Mouse (Mus musculus) cortical plate, adult 2 months (tissue): ENCODE results near the gene Hcn4. TPM values are rescaled to one million over a fixed set of nuclear protein-coding genes. Genes with fewer than 3 reads are reported as not detected.

Experiments
- H3K27ac ChIP-seq: fragments of 200-500 bp; 2 replicates; pipeline ENCODE4 v1.5.1; 2012; ENCODE audit warnings: low read length, control low read depth, inconsistent platforms; ENCODE audit not compliant: insufficient read depth
- H3K4me1 ChIP-seq: fragments of 200-500 bp; 2 replicates; pipeline ENCODE4 v1.6.1; 2011; ENCODE audit warnings: low read length; ENCODE audit not compliant: control insufficient read depth, insufficient read depth
- H3K4me3 ChIP-seq: fragments of 200-500 bp; 2 replicates; pipeline ENCODE4 v1.5.1; 2011; ENCODE audit warnings: mild to moderate bottlenecking, low read length, control low read depth; ENCODE audit not compliant: insufficient read depth
- CTCF ChIP-seq: fragments of 200-500 bp; IDR thresholded peaks from 2 replicates; pipeline ENCODE4 v1.5.1; 2011; ENCODE audit warnings: mild to moderate bottlenecking, control low read depth, low read length; ENCODE audit not compliant: insufficient read depth; ENCODE audit errors: extremely low read depth
- POLR2A ChIP-seq: fragments of 200-500 bp; IDR thresholded peaks from 2 replicates; pipeline ENCODE4 v1.6.1; 2011; ENCODE audit warnings: mild to moderate bottlenecking, low read length, control low read depth; ENCODE audit not compliant: insufficient read depth; ENCODE audit errors: extremely low read depth
- polyA plus RNA-seq: library from polyadenylated mRNA; depleted of rRNA; stranded (reverse); fragments of >200 nt; gene quantifications from 2 replicates; pipeline ENCODE4 v1.2.3, GENCODE M21; 2012

Hcn4 gene
- polyA plus RNA-seq, 1 experiment = 1.1 TPM

DNA sequence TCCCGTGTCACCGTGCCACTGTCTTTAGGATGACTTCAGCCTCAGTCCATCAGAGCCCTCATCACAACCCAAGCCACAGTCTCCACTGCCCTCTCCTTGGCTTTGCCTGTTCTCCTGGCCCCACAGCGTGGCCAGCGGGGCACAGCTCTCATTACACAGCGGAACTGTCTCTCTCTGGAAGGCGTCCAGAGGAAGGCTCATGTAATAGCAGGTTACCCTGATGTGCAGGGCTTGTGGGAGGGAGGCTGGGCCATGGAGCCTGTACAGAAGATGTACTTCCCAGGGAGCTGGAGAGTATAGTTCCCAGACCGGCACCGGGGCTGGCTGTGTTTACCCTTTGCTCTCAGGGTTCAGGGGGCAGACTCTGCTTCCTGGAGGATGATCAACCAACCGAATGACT, 6.8 kb upstream of the Hcn4 start:
- Histone ChIP-seq H3K4me3 (no peak overlapping the region), H3K27ac (no peak overlapping the region), H3K4me1 (no peaks in the 10 kb centered on the region)
- no peak for TF ChIP-seq POLR2A
- TF ChIP-seq CTCF = no peak

- TF ChIP-seq POLR2A = no peak
- TF ChIP-seq CTCF = no peak
- no peaks in the 10 kb centered on the region for H3K4me1 ChIP-seq
These were observed 5.5 kb upstream of the Hcn4 start for GRCm38 (mm10) chr9:58817676-58818075.

DNA sequence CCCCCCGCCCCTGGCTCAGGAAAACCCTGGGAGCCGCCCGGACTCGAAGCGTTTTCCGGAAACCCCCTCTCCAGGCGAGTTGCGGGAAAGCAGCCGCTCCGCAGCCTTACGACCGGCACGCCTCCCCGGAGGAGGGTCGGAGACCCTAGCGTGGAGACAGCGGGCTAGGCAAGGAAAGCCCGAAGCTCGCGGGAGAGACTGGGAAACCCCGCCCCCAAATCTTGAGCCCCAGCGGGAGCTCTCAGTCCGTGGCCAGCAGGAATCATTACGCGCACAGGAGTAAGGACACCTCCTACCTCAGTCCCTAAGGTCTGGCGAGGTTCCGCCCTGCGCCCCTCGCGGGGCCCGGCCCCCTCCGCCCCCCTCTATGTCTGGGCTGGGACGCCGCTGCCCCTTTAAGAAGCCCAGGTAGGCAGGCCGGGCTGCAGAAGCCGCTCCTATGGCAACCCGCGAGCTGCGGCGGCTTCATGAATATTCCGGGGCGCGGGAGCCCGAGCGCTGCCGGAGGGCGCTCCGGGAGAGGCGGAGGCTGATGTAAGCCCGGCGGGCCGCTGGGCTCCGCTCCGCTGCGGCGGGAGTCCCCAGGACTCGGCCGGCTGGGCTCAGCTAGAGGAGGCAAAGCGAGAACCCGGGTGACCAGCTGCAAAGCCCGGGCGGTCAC, 651 bp upstream of the Hcn4 start:
- Histone ChIP-seq H3K4me1 (no peaks in the 10 kb centered on the region), H3K4me3 (peak overlapping the region; percentile 55), H3K27ac (no peak overlapping the region)
- TF ChIP-seq CTCF = no peak
- no peak for TF ChIP-seq POLR2A

More at GRCm38 (mm10) chr9:58817676-58818075, 5.5 kb upstream of the Hcn4 start:
- Histone ChIP-seq H3K4me3 (no peak overlapping the region), H3K27ac (no peak overlapping the region)

- Histone ChIP-seq H3K4me1 (no peaks in the 10 kb centered on the region), H3K27ac (no peak overlapping the region), H3K4me3 (peak overlapping the region; percentile 55; the same call in 1 of the 2 replicates)
- no peak for TF ChIP-seq CTCF
- TF ChIP-seq POLR2A = no peak
These were observed 655 bp downstream of the Hcn4 start for GRCm38 (mm10) chr9:58823918-58824215.

- Histone ChIP-seq H3K27ac (no peak overlapping the region), H3K4me1 (no peaks in the 10 kb centered on the region), H3K4me3 (no peak overlapping the region)
- no peak for TF ChIP-seq POLR2A
- no peak for TF ChIP-seq CTCF
These were observed 6.4 kb downstream of the Hcn4 start for GRCm38 (mm10) chr9:58829627-58830026.

DNA sequence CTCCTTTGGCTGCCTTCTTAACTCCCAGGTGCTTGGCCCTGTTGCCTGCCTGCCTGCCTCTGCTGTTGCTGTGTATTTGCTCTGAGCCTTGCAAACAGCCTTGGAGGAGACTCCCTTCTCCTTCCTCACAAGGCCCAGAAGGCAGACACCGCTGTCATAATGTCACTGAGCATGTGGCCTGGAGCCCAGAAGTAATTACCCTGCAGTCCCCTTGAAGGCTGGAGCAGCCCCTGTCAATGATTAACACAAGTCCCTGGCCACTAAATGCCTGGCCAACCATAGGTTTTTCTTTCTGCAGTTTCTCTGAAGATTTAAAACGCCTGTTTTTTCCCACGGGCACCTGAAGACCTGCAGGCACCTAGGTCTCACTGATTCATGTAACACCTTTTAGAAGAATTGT, 9.7 kb downstream of the Hcn4 start:
- TF ChIP-seq CTCF (no peak), POLR2A (no peak)
- Histone ChIP-seq H3K4me3 (no peak overlapping the region), H3K4me1 (no peaks in the 10 kb centered on the region), H3K27ac (no peak overlapping the region)

DNA sequence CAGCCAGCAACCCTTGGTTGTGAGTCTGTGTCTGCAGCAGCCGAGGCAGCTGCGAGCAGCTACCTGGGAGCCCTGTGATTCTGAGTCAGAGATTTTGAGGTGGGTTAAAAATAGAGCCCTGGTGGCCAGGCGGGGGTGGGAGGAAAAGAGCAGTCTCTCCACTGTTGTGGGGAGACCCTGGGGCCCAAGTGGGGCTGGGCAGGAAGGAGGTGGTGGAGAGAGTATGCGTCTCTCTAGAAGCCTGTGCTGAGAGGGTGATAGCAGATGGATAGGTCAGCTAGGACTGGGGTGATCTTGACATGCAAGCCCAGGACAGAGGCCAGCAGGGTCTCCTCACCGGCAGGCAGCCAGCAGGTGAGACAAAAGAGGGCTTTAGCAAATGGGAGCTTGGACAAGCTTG, 14.0 kb downstream of the Hcn4 start:
- TF ChIP-seq CTCF (no peak), POLR2A (no peak)
- Histone ChIP-seq H3K4me1 (no peaks in the 10 kb centered on the region), H3K27ac (no peak overlapping the region), H3K4me3 (no peak overlapping the region)

DNA sequence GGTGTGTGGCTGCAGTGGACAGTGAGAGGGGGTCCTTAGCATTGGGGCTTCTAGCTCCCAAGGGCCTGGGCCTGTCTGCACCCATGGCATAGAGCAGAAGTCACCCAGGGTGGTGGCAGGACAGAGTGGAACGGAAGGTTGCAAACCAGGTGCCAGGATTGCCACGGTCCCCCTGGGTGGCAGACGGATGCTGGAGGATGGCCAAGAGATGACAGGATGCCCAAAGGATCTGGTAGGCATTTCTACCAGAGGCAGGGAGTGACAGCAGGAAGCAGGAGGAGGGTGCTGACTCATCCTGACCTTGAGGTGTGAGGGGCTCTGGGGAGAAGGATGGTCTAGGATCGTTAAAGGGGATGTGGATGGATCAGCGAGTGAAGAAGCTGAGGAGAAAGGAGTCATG, 15.3 kb downstream of the Hcn4 start:
- TF ChIP-seq CTCF (no peak), POLR2A (no peak)
- Histone ChIP-seq H3K4me3 (no peak overlapping the region), H3K27ac (no peak overlapping the region), H3K4me1 (no peaks in the 10 kb centered on the region)

- Histone ChIP-seq H3K4me1 (no peaks in the 10 kb centered on the region), H3K4me3 (no peak overlapping the region), H3K27ac (no peak overlapping the region)
- no peak for TF ChIP-seq CTCF
- TF ChIP-seq POLR2A = no peak
These were observed 18.4 kb downstream of the Hcn4 start for GRCm38 (mm10) chr9:58841655-58842054.

DNA sequence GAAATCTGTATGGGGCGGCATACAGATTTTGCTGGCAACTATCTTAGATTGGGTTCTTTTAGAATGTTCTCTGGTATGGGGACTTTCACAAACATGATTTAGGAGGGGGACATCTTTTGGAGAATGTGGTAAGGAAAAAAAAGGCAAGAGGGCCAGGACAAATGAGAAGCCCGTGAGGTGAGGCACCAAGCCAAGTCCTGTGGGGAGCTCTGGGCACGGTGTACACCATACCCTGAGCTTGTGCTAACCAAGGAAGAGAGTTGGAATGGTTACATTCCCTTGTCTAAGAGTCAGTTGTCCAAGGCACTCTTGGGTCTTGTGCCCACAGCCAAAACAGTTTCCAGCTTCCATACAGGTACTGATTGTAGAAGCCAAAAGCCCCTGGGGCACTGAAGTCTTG, 21.4 kb downstream of the Hcn4 start:
- Histone ChIP-seq H3K4me1 (no peaks in the 10 kb centered on the region), H3K27ac (no peak overlapping the region), H3K4me3 (no peak overlapping the region)
- no peak for TF ChIP-seq POLR2A
- TF ChIP-seq CTCF = no peak
